Mouse (Mus musculus) layer of hippocampus, adult 18-20 months (tissue): ENCODE measurements around the gene Ptpa. TPM values are rescaled to one million over a fixed set of nuclear protein-coding genes. Genes with fewer than 3 reads are reported as not detected.

ENCODE experiments used
- DNase-seq, 2 experiments: peaks; one replicate each; pipeline ENCODE4 v3.0.0; 2022; ENCODE audit warnings: low spot score in 2 of 2
- total RNA-seq, 2 experiments: library from RNA; stranded (reverse); gene quantifications; 2 replicates each; pipeline ENCODE4 v1.2.3; 2021

The Ptpa gene
- total RNA-seq, 2 experiments from 2014 or later, result 170 to 176 TPM

- no peak for DNase-seq
These were observed 43.4 kb downstream of the Ptpa start for GRCm38 (mm10) chr2:30459241-30459640.

GRCm38 (mm10) chr2:30463341-30463761 is 47.5 kb downstream of the Ptpa start:
- no peak for DNase-seq

GRCm38 (mm10) chr2:30463904-30464330 is 48.1 kb downstream of the Ptpa start:
- peak in 1 of 2 experiments; percentile 57 for DNase-seq

- no peak for DNase-seq
These were observed 48.6 kb downstream of the Ptpa start for GRCm38 (mm10) chr2:30464411-30464810.

GRCm38 (mm10) chr2:30466787-30467186 is 50.9 kb downstream of the Ptpa start:
- DNase-seq, result no peak

GRCm38 (mm10) chr2:30469009-30469408 is 53.2 kb downstream of the Ptpa start:
- no peak for DNase-seq

GRCm38 (mm10) chr2:30469796-30470142 is 53.9 kb downstream of the Ptpa start:
- peak; percentile 74 to 91 for DNase-seq

- DNase-seq, result peak in 1 of 2 experiments; percentile 57
These were observed 54.5 kb downstream of the Ptpa start for GRCm38 (mm10) chr2:30470143-30470946.

GRCm38 (mm10) chr2:30471051-30471450 is 55.2 kb downstream of the Ptpa start:
- no peak for DNase-seq

- DNase-seq, result peak; percentile 62 to 82
These were observed 56.2 kb downstream of the Ptpa start for GRCm38 (mm10) chr2:30471795-30472720.

GRCm38 (mm10) chr2:30472731-30473351 is 57.0 kb downstream of the Ptpa start:
- no peak for DNase-seq

- no peak for DNase-seq
These were observed 57.7 kb downstream of the Ptpa start for GRCm38 (mm10) chr2:30473431-30474031.

GRCm38 (mm10) chr2:30474039-30474438 is 58.2 kb downstream of the Ptpa start, which contains the start of gene Ier5l:
Ier5l (minus strand) TSS chr2:30474219.
- DNase-seq, result peak; percentile 96 to 97

GRCm38 (mm10) chr2:30474776-30475175 is 58.9 kb downstream of the Ptpa start:
- DNase-seq, result no peak

GRCm38 (mm10) chr2:30475457-30475856 is 59.6 kb downstream of the Ptpa start:
- DNase-seq, result no peak

- DNase-seq, result no peak
These were observed 60.4 kb downstream of the Ptpa start for GRCm38 (mm10) chr2:30476241-30476640.

GRCm38 (mm10) chr2:30478526-30478925 is 62.7 kb downstream of the Ptpa start:
- DNase-seq, result no peak

- no peak for DNase-seq
These were observed 71.8 kb downstream of the Ptpa start for GRCm38 (mm10) chr2:30487597-30487996.

- no peak for DNase-seq
These were observed 74.5 kb downstream of the Ptpa start for GRCm38 (mm10) chr2:30490384-30490783.

GRCm38 (mm10) chr2:30495000-30495908 is 79.4 kb downstream of the Ptpa start:
- DNase-seq, result no peak
